Mouse (Mus musculus): ENCODE data around the gene Zg16. TPM values are rescaled to one million over a fixed set of nuclear protein-coding genes. Genes with fewer than 3 reads are reported as not detected.

Gene Zg16
- polyA plus RNA-seq, 1 experiment from 2014 or later, result not detected

DNA sequence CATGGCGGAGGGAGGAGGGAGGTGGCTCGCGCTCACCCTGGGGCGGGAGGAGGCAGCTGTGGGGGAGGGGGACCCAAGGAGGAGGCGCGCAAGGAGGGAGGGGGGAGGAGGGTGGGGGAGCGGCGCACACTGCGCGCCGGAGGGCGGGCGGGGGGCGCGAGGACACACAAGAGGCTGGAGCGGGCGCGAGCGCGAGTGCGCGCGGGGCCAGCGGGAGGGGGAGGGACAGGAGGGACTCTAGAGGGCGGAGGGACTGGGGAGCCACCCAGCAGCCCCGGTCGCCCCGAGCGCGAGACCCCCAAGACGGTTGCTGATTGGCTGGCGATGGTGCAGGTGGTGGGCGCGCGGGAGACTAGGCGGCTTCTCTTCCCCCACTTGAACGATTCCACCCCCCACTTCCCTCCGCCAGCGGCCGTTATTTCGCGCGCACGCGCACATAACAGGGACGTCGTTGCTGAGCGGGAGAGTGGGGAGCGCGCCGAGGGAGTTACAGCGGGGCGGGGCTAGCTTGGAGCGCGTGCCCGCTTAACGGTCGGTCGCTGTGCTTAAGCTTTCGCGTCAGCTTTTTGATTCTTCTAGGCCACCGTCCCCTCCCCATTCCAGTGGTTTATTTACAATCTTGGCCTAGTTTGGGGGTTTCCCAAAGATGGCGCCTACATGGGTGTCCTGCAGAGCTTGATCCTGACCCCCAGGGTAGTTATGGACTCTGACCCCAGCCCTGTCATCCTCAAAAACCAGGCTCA, 60.0 kb downstream of the Zg16 start, which contains the start of gene Maz:
Maz (minus strand) TSS at position 54 of the 743 bp plus-strand sequence.
- peak within 1 kb of the TSS; percentile 100 for H3K27ac ChIP-seq
- H3K36me3 ChIP-seq, result peaks cover 70% of the 10 kb centered on the region
- peak within 1 kb of the TSS; percentile 82 for H3K4me3 ChIP-seq
- H3K9me3 ChIP-seq, result no peaks in the 10 kb centered on the region
- 1% methylated on average over 52 of the region's 63 CpGs for WGBS
- peak; percentile 99 for DNase-seq (ENCODE audit: low spot score)
- H3K4me1 ChIP-seq, result peaks cover 44% of the 10 kb centered on the region
- H3K27me3 ChIP-seq (ENCODE audit: insufficient read depth, poor library complexity, severe bottlenecking), result no peaks in the 10 kb centered on the region

DNA sequence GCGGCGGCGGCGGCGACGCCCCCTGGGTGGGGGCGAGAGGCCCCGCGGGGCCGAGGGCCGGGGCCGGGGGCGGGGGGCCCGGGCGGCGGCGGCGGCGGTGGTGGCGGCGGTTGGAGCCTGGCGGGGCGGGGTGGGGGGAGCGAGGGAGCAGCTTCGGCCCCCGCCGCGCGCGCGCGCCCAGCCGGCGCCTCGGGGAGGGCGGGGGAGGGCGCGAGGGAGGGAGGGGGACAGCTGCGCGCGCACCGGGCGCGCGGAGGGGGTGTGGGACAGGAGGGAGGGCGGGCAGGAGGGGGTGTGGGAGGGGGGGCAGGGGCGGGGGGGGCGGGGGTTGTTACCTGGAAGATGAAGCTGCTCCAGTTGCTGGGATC, 60.5 kb downstream of the Zg16 start:
- Histone ChIP-seq H3K27ac (peak overlapping the region; percentile 100), H3K36me3 (peaks cover 67% of the 10 kb centered on the region), H3K9me3 (no peaks in the 10 kb centered on the region), H3K4me1 (peaks cover 50% of the 10 kb centered on the region), H3K27me3 (ENCODE audit: insufficient read depth, poor library complexity, severe bottlenecking) (no peaks in the 10 kb centered on the region), H3K4me3 (peak overlapping the region; percentile 82)
- no peak for DNase-seq (ENCODE audit: low spot score)
- WGBS, result 4% methylated on average over 28 of the region's 48 CpGs

DNA sequence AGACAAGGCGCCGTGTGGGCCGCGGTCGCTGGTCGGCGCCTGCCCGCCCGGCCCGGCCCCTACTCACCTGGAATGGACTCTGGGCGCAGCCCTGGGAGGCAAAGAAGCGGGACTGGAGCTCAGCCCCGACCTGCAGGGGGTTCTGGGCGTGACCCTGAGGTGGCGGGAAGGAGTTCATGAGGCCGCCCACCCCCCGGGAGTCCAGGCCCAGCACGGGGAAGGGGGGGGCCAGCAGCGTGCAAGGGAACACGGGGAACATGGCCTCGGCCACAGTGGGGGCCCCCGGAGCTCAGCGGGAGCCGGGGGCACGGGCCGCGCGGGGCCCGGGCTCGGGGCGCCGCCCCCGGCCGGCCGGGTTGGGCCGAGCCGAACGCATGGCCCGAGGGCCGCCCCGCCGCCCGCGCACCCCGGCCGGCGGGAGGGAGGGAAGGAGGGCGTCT, 60.9 kb downstream of the Zg16 start:
- DNase-seq (ENCODE audit: low spot score), result peak; percentile 92
- WGBS, result 0% methylated on average over 28 of the region's 48 CpGs
- Histone ChIP-seq H3K9me3 (no peaks in the 10 kb centered on the region), H3K4me1 (peaks cover 54% of the 10 kb centered on the region), H3K4me3 (peak overlapping the region; percentile 82), H3K27ac (peak overlapping the region; percentile 100), H3K27me3 (ENCODE audit: insufficient read depth, poor library complexity, severe bottlenecking) (no peaks in the 10 kb centered on the region), H3K36me3 (peaks cover 62% of the 10 kb centered on the region)

DNA sequence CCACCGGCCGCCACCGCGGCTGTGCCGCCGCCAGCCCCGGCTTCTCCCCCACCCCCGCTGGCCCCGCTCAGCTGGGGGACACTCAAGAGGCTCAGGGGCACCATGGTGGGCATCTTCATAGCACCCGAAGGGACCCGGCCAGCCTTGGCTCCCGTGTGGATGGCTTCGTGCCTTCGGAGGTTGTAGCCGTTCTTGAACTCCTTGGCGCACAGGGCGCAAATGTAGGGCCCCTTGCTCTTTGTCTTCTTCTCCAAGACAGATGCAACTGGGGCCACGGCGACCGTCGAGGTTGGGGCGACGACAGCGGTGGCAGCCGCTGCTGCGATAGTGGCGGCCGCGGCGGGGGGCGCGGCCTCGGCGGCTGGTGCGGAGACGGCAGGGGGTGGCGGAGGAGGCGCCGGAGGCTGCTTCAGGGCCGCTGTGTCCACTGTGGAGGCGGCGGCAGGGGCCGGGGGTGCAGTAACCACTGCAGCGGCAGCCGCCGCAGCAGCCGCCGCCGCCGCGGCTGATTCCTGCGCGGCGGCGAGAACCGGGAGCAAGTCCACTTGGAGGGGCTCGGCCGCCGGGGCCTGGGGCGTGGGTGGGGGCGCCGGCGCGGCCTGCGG, 61.5 kb downstream of the Zg16 start:
- peak overlapping the region; percentile 82 for H3K4me3 ChIP-seq
- 1% methylated on average over 65 of the region's 65 CpGs for WGBS
- DNase-seq (ENCODE audit: low spot score), result peak; percentile 83
- H3K27me3 ChIP-seq (ENCODE audit: insufficient read depth, poor library complexity, severe bottlenecking), result no peaks in the 10 kb centered on the region
- H3K27ac ChIP-seq, result peak overlapping the region; percentile 100
- peaks cover 57% of the 10 kb centered on the region for H3K36me3 ChIP-seq
- H3K9me3 ChIP-seq, result no peaks in the 10 kb centered on the region
- peaks cover 59% of the 10 kb centered on the region for H3K4me1 ChIP-seq

DNA sequence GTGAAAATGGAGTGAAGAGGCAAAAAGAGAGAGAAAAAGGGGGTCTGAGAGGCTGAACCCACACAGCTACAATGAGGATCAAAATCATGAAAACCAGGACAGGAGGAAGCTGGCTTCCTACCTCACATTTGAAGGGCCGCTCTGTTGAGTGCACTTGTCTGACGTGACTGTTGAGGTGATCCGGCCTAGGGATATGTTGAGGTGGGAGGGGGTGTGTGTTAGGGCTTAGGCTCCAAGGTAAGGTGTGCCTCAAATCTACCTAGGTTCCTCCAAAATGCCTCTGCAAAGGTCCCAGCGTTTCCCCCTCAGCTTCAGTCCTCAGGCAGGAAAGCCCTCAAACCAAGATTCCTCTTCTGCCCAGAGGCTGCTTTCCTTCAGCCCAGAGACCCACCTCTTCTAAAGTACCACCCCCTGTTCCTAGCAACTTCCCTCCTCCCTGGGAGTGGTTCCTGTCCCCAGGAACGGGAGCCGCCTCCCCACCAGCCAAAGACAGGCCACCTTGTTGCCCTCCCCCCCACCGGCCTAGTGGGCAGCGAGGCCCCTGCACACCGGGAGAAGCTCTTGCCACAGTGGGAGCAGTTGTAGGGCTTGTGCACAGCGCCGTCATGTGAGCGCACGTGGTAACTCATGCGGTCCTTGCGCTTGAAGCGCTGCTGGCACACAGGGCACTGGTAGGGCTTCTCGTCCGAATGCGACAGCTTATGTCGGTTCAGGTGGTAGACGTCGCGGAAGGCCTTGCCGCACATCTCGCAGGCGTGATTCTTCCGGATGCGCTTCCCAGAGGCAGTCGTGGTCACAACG, 62.2 kb downstream of the Zg16 start:
- peak overlapping the region; percentile 100 for H3K27ac ChIP-seq
- peaks cover 50% of the 10 kb centered on the region for H3K36me3 ChIP-seq
- no peaks in the 10 kb centered on the region for H3K9me3 ChIP-seq
- peak overlapping the region; percentile 82 for H3K4me3 ChIP-seq
- H3K27me3 ChIP-seq (ENCODE audit: insufficient read depth, poor library complexity, severe bottlenecking), result no peaks in the 10 kb centered on the region
- peaks cover 66% of the 10 kb centered on the region for H3K4me1 ChIP-seq
- WGBS, result under 1% methylated on average over 30 of the region's 30 CpGs
- peak; percentile 94 for DNase-seq (ENCODE audit: low spot score)

DNA sequence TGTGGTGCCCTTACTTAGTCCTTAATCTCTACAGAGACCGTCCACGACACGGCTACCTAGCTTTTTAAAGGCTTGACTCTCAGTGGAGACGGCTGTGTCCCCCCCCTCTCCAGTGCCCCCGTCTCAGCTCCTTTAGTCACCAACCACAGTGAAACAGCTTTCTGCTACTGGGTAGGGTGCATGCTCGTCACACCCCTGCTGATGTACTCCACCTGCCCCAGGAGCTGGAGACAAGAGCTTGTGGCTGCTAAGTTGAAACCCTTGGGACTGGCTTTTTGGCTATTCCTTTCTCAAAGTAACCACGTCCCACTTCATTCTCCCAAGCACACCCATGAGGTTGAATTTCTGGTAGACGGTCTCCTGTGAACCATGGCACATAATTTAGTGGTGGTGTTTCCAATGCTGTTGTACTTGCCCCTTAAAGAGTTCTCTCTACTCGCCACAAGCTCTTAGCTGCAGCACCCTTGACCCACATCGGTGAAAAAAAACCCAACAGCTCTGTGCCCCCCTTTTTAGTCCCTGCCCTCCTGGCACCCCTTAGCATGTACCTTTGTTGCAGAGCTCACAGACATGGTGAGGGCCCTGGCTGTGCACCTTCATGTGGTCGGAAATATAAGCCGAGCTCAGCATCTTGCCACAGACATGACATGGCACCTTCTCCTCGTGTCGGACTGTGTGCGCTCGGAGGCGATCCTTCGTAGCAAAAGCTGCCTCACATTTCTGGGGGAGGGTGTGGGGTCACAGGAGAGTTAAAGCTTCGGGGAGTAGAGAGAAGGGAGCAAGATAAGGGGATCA, 63.0 kb downstream of the Zg16 start:
- H3K36me3 ChIP-seq, result peaks cover 42% of the 10 kb centered on the region
- H3K9me3 ChIP-seq, result no peaks in the 10 kb centered on the region
- 30% methylated on average over 19 of the region's 19 CpGs for WGBS
- H3K4me3 ChIP-seq, result peak overlapping the region; percentile 82
- H3K27ac ChIP-seq, result peak overlapping the region; percentile 100
- no peak for DNase-seq (ENCODE audit: low spot score)
- H3K27me3 ChIP-seq (ENCODE audit: insufficient read depth, poor library complexity, severe bottlenecking), result no peaks in the 10 kb centered on the region
- H3K4me1 ChIP-seq, result peaks cover 75% of the 10 kb centered on the region

DNA sequence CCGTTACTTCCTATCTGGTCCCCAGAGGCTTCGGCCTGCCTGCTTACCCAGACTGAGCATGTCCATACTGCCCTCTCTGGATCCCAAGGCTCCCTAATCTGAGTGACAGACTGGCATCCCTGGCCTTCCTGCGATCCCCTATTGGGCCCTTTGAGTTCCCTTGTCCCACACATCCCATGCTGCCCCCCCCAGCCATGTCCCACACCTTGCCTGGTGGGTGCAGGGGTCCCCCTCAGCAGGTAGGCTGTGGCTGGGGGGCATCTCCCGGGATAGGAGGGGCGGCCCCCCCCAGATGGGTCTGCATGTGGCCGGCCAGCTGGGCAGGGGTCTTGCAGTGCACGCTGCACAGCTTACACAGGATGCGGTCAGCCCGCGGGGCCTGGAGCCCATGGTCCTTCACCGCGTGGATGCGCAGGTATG, 63.8 kb downstream of the Zg16 start:
- H3K4me3 ChIP-seq, result peak overlapping the region; percentile 82
- H3K4me1 ChIP-seq, result peaks cover 81% of the 10 kb centered on the region
- WGBS, result 85% methylated on average over 13 of the region's 13 CpGs
- no peak for DNase-seq (ENCODE audit: low spot score)
- peak overlapping the region; percentile 60 for H3K27ac ChIP-seq
- H3K27me3 ChIP-seq (ENCODE audit: insufficient read depth, poor library complexity, severe bottlenecking), result no peaks in the 10 kb centered on the region
- H3K36me3 ChIP-seq, result peaks cover 35% of the 10 kb centered on the region
- no peaks in the 10 kb centered on the region for H3K9me3 ChIP-seq

DNA sequence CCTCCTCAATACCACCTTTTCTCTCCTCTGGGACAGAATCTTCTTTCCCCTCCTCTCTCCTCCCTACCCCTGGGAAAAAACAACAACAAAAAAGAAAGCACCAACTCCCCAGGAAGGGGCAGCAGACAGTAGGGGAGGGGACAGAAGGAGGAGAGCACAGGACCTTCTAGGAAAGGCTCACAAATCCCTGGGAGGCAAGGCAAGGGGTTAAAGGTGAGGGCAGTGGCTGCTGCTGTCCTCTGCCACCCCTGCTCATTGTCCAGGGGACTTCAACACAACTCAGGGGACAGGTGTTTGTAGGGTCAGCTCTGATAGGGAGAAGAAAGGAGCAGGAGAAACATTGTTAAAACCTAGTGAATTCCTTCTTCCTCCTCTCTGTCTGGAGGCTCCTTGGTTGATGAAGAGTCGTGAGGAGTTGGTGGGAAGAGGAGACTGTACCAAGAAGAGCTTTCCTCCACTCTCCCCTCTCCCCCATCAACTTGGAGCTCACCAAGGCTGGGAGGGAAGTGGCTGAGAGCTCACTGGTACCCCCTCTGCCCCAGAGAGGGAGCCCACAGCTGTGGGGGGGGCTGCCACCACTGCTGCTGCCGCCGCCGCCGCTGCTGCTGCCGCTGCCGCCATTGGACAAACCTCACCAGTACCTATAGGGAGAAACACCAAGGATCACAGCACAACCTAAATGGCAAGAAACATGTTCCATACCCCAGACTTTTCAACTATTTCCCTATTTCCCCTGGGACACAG, 64.4 kb downstream of the Zg16 start:
- Histone ChIP-seq H3K4me3 (peak overlapping the region; percentile 82), H3K4me1 (peaks cover 81% of the 10 kb centered on the region), H3K27ac (peak overlapping the region; percentile 60; the same call in 1 of the 2 replicates), H3K9me3 (no peaks in the 10 kb centered on the region), H3K27me3 (ENCODE audit: insufficient read depth, poor library complexity, severe bottlenecking) (no peaks in the 10 kb centered on the region), H3K36me3 (peaks cover 29% of the 10 kb centered on the region)
- no peak for DNase-seq (ENCODE audit: low spot score)
- 80% methylated on average over 7 of the region's 7 CpGs for WGBS

DNA sequence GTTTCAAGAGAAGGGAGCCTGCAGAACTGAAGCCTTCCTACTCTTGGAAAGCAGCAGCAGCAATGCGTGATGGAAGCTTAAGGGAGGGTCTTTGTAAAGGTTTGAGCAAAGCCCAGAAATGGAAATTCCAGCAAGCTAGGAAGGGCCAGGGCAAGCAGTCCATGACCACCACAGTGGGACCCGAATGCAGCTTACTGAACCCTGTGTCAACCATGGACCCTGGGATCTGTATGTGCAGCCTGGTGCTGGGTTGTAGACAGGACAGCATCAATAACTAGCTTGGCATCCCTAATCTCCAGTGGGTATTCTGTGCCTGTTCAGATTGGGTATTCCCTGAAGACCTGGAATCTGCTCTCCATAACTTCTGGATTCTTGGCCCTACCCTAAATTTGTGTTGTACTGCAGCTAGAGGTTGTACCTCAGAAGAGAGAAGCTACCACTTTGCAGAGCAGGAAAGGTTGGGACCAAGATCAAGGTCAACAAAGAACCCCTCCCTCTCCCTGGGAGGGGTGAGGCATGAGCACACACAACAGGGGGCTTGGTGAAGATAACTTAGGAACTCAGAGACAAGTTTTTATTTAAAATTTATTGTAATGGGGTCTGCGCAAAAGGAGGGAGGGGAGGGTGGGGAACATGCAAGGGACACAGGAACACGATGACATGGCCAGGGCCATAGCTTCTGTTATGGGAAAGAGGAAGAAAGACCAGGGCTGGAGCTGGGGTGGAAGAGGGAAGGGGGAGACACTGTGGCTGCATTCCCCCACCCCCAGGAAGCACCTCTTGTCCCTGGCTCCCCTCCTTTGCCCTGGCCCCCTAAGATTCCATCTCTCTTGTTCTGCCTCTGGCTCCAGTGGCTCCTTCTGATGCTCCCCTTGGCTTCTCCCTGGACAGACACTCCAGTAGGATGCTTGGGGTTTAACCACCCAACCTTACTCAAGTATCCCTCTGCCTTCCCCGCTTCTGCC, 65.3 kb downstream of the Zg16 start:
- Histone ChIP-seq H3K27ac (peak overlapping the region; percentile 86), H3K4me1 (peaks cover 81% of the 10 kb centered on the region), H3K27me3 (ENCODE audit: insufficient read depth, poor library complexity, severe bottlenecking) (no peaks in the 10 kb centered on the region), H3K36me3 (peaks cover 29% of the 10 kb centered on the region), H3K4me3 (peak overlapping the region; percentile 65), H3K9me3 (no peaks in the 10 kb centered on the region)
- 38% methylated on average over 5 of the region's 5 CpGs for WGBS
- DNase-seq (ENCODE audit: low spot score), result no peak

DNA sequence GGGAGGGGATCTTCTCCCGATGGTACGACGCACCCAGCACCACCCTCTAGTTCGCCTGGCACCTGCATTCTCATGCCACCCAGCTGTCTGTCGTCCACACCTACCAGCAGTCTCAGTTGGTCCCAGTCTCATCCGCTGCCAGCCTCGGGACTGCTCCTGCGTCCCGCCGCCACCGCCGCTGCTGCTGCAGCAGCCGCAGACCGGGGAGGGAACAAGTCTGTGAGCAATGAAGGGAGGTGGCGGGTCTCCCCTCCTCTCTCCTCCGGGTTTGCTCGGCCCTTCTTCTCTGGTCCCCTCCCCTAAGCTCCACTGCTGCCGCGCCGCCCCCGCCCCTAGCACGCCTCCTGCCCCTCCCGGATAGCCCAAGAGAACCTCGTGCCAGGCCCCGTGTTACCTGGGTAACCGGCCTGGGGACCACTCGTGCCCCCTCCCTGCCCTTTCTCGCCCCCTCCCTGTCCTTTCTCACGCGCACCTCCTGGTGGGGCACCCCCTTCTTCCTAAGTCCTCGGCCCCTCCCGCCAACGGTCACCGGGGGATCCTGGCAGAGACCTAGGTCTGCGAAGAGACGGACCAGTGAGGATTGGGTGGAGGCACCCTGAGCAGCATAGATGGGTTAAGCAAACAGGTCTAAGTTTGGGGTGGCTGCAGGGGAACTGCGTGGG, 66.1 kb downstream of the Zg16 start, which contains the start of the genes Gm42742 and Prrt2:
Gm42742 (minus strand) TSS at position 197 of the 662 bp plus-strand sequence.
Prrt2 (minus strand) TSS at position 311 of the 662 bp plus-strand sequence.
- Histone ChIP-seq H3K27me3 (ENCODE audit: insufficient read depth, poor library complexity, severe bottlenecking) (no peaks in the 10 kb centered on the region), H3K36me3 (peaks cover 29% of the 10 kb centered on the region), H3K4me1 (peaks cover 83% of the 10 kb centered on the region), H3K9me3 (no peaks in the 10 kb centered on the region), H3K4me3 (peak within 1 kb of the TSS; percentile 65), H3K27ac (peak within 1 kb of the TSS; percentile 86)
- DNase-seq (ENCODE audit: low spot score), result peak; percentile 83
- 1% methylated on average over 37 of the region's 37 CpGs for WGBS
